Mouse (Mus musculus): Measurements from ENCODE around the gene Mrm3. TPM values are rescaled to one million over a fixed set of nuclear protein-coding genes. Genes with fewer than 3 reads are reported as not detected.

Gene Mrm3
- polyA plus RNA-seq, 1 experiment from 2014 or later: 17.1 TPM

DNA sequence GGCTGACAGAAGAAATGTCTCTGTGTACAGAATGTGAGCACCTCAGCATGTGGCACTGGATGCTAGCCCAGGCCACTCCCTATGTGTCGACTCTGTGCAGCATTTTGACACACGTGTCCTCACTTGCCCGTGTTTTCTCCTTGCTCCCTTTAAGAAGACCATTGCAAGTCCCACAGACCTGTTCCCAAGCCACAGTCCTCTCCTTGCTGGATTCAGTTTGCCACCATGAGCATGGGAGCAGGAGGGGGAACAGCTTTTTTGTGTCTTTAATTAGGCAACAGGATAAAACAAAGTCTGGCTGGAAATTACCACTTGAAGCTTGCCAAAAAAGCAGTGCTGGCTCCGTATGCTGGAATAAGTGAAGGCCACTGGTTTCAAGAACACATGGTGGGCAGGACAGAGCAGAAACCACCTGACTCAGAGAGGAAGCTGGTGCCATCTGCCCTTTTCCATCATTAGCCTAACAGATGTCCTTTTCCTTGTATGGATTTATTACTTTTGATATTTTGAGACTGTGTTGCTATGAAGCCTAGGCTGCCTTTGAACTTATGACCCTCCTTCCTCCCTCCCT, 12.0 kb downstream of the Mrm3 start:
- WGBS: 71% methylated on average over 4 of the region's 4 CpGs
- Histone ChIP-seq H3K9me3 (no peaks in the 10 kb centered on the region), H3K36me3 (peaks cover 18% of the 10 kb centered on the region; the same call in 1 of the 2 replicates), H3K4me3 (no peak overlapping the region), H3K4me2 (replicated peaks) (no peak overlapping the region), H3K9ac (no peak overlapping the region), H3K27ac (no peak overlapping the region), H3K4me1 (peaks cover 32% of the 10 kb centered on the region), H3K27me3 (replicated peaks) (no peaks in the 10 kb centered on the region)
- ATAC-seq (ENCODE audit: low FRiP score, low read depth): no peak

DNA sequence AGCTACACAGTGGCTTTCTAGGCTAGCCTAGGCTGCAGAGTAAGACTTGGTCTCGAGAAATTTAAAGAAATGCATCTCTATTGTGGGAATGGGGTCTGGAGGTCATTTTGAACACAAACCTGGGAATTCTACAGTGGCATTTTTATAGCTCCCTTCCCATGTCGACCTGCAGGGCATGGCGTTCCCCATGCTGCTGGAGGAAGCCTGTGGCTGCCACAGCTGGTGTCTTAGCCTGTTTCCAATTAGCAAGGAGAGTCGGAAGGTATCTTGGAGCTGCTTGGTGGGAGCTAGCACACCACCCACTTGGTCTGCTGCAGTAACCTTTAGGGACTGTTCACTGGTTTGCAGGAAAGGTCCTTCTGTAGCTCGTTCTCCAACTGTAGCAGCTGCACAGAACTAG, 12.6 kb downstream of the Mrm3 start:
- H3K9me3 ChIP-seq: no peaks in the 10 kb centered on the region
- H3K4me1 ChIP-seq: peaks cover 39% of the 10 kb centered on the region
- H3K4me3 ChIP-seq: no peak overlapping the region
- WGBS: 29% methylated on average over 5 of the region's 5 CpGs
- ATAC-seq (ENCODE audit: low FRiP score, low read depth): no peak
- H3K4me2 ChIP-seq (replicated peaks): no peak overlapping the region
- H3K27ac ChIP-seq: peak overlapping the region; percentile 22; the same call in 1 of the 2 replicates
- H3K36me3 ChIP-seq: peaks cover 17% of the 10 kb centered on the region; the same call in 1 of the 2 replicates
- no peaks in the 10 kb centered on the region for H3K27me3 ChIP-seq (replicated peaks)
- no peak overlapping the region for H3K9ac ChIP-seq

DNA sequence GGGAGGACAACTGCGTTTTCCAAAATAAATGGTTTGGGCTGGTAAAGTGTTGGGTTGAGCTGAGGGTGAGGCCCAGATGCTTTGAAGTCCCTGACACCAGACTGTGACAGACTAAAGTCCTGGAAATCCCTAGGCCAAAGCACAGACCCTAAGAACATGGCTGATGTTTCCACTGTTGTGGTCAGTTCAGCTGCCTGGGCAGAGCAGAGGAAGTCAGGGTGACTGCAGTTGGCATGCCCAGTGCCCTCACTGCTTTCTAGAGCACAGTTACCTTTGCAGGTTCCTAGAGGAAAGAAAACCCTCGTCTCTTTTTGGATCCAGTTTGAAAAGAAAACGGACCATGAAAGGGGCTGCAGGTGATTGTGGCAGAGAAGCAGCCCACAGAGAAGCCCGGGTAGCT, 13.9 kb downstream of the Mrm3 start:
- no peak for ATAC-seq (ENCODE audit: low FRiP score, low read depth)
- peaks cover 51% of the 10 kb centered on the region for H3K4me1 ChIP-seq
- 79% methylated on average over 4 of the region's 4 CpGs for WGBS
- H3K9ac ChIP-seq: no peak overlapping the region
- no peaks in the 10 kb centered on the region for H3K27me3 ChIP-seq (replicated peaks)
- H3K4me3 ChIP-seq: no peak overlapping the region
- no peak overlapping the region for H3K4me2 ChIP-seq (replicated peaks)
- no peaks in the 10 kb centered on the region for H3K9me3 ChIP-seq
- no peak overlapping the region for H3K27ac ChIP-seq
- peaks cover 16% of the 10 kb centered on the region; the same call in 1 of the 2 replicates for H3K36me3 ChIP-seq

DNA sequence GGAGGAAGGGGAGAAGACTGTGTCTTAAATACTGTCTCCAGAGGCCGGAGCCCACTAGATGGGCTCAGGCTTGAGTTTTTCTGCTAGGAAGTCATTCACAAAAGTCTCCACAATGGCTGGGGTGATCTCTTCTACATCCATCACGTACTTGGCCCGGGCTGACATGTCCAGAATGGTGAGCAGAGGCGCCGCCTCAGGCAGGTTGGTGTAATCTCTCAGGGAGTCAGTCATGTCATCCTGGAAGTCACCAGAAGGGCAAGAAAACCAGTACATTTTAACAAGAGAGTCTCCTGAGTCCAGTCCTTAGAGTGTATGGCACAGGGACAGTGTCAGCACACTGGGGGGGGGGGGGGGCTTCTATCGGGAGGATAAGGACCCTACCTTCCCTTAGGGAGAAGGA, 15.0 kb downstream of the Mrm3 start:
- 75% methylated on average over 6 of the region's 6 CpGs for WGBS
- Histone ChIP-seq H3K9ac (no peak overlapping the region), H3K4me2 (replicated peaks) (no peak overlapping the region), H3K4me1 (peaks cover 61% of the 10 kb centered on the region), H3K36me3 (peaks cover 16% of the 10 kb centered on the region; the same call in 1 of the 2 replicates), H3K27me3 (replicated peaks) (no peaks in the 10 kb centered on the region), H3K27ac (no peak overlapping the region), H3K4me3 (no peak overlapping the region), H3K9me3 (no peaks in the 10 kb centered on the region)
- ATAC-seq (ENCODE audit: low FRiP score, low read depth): no peak

DNA sequence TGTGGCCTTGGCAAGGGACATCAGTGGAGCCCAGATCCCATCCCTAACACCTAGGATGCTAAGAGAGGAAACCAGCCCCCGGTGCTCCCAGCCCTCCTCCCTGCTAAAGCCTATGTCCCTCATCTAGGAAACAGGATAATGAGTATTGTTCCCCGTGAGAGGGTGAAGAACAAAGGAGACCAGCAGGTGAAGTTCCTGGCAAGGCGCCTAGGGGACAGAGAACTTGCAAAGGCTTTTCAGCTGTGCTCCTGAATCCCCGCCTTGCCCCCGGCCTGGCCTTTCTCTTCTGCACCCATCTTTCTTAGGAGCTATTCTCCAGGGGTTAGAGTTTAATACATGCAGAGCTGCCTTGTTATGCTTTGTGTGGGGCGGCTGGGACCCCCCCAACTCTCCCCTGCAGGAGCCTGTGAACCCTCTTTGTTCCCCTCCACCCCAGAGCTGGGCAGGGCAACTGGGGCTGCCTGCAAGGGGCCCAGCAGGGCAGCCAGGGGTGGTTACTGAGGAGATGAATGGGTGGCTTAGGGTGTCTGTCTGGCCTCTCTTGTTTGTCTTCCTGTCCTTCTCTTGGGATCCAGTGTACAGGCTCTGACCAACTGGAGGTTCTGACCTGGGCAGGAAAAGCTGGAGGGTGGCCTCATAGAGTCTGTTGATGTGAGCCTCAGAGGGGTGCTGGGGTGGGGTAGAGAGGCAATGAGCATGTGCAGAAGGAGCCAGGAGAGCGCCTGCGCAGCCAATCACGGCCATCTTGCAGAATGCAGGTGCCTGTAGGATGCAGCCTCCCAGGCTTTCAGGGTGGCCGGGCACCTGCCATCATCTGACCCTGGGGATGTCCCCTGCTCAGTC, 16.9 kb downstream of the Mrm3 start:
- Histone ChIP-seq H3K4me1 (peaks cover 54% of the 10 kb centered on the region), H3K27ac (peak overlapping the region; percentile 55), H3K27me3 (replicated peaks) (no peaks in the 10 kb centered on the region), H3K36me3 (peaks cover 12% of the 10 kb centered on the region; the same call in 1 of the 2 replicates), H3K4me2 (replicated peaks) (peak overlapping the region; percentile 10), H3K9me3 (no peaks in the 10 kb centered on the region), H3K9ac (no peak overlapping the region), H3K4me3 (no peak overlapping the region)
- no peak for ATAC-seq (ENCODE audit: low FRiP score, low read depth)
- WGBS: 42% methylated on average over 10 of the region's 10 CpGs

DNA sequence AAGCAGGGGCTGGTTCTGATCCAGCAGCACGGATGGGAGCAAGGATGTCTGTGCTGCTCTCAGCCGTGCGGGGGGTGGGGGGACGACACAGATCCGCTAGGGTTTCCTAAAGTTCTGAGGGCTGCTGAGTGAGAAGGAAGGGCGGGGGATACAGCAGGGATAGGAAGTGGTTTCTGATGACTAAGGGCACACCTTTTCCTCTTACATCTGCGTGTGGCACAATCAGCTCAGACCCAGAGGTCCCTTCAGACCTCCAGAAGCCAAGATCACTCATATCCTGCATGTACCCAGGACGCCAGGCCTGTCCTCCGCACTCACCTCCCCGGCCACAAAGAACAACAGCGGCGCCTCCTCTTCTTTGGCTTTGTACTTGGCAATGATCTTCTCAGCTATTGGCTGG, 17.7 kb downstream of the Mrm3 start:
- ATAC-seq (ENCODE audit: low FRiP score, low read depth): no peak
- no peak overlapping the region for H3K4me2 ChIP-seq (replicated peaks)
- 0 out of 2 replicates have a peak overlapping the region, but pooled peaks have one; percentile 55 for H3K27ac ChIP-seq
- no peaks in the 10 kb centered on the region for H3K27me3 ChIP-seq (replicated peaks)
- H3K36me3 ChIP-seq: peaks cover 12% of the 10 kb centered on the region; the same call in 1 of the 2 replicates
- H3K9ac ChIP-seq: no peak overlapping the region
- peaks cover 54% of the 10 kb centered on the region for H3K4me1 ChIP-seq
- no peaks in the 10 kb centered on the region for H3K9me3 ChIP-seq
- H3K4me3 ChIP-seq: no peak overlapping the region
- whole genome bisulfite sequencing: 76% methylated on average over 12 of the region's 12 CpGs

DNA sequence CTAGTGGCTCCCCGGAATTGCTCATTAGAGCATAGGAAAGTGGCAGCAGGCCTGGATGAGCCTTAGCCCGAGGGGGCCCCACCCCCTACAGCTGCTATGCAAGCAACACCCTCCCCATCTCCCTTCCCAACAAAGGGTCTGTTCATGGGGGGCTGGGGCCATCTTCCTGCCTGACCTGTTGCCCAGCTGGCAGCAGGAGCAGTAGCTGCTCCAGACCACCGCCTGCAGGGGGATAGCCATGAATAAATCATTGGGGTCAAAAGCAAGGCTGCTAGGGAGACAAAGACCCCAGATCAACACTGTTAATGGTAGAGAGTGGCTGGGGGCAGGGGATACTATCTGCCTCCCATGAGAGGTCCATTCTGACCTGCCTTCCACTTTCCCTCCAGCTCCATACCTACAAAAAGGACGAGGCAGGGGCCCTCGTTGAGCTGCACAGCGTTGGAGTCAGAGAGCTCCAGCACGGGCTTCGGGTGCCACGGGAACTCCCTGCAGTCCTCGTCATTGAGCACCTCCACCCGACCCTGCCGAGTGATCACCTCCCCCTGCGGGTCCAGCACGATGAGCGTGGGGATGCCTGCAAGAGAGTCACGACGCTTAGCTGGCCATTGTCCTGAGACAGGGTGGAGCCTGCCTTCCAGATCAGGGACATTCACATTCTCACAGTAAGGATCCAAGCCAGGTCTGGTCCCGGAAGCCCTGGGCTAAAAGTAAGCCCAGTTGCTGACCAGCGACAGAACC, 19.3 kb downstream of the Mrm3 start:
- 5% methylated on average over 19 of the region's 19 CpGs for WGBS

DNA sequence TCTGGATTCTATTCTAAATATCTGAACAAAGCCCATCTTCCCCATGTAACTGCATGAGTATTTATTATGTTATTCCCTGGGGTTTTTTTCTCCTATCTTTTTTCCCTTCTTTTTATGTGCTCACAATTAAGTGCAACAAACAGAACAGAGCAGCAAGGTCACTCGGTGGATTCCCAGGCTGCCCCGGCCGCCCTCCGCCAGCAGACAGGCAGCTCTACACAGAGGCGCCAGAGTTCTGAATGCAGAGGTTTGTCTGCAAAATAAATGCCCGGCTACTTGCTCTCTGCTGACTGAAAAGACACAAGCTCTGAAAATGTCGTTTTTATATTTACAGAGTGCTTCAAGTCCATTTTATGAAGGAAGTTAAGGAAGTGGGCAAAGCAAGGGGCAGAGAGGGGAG, 24.0 kb downstream of the Mrm3 start:
- Histone ChIP-seq H3K4me1 (peaks cover 43% of the 10 kb centered on the region), H3K27ac (peak overlapping the region; percentile 58), H3K9me3 (no peaks in the 10 kb centered on the region), H3K27me3 (replicated peaks) (no peaks in the 10 kb centered on the region), H3K4me2 (replicated peaks) (peak overlapping the region; percentile 16; the same call in 1 of the 2 replicates), H3K36me3 (peaks cover 23% of the 10 kb centered on the region), H3K9ac (peak overlapping the region; percentile 3; the same call in 1 of the 2 replicates), H3K4me3 (no peak overlapping the region)
- ATAC-seq (ENCODE audit: low FRiP score, low read depth): 0 out of 2 replicates have a peak, but pooled peaks have one; percentile 8
- WGBS: 26% methylated on average over 7 of the region's 7 CpGs

More for the DNA sequence above, 19.3 kb downstream of the Mrm3 start:
- H3K9me3 ChIP-seq: no peaks in the 10 kb centered on the region
- peak overlapping the region; percentile 45 for H3K4me2 ChIP-seq (replicated peaks)
- peaks cover 65% of the 10 kb centered on the region for H3K4me1 ChIP-seq
- H3K27me3 ChIP-seq (replicated peaks): no peaks in the 10 kb centered on the region
- ATAC-seq (ENCODE audit: low FRiP score, low read depth): peak; percentile 54
- H3K27ac ChIP-seq: peak overlapping the region; percentile 67
- H3K36me3 ChIP-seq: peaks cover 12% of the 10 kb centered on the region
- no peak overlapping the region for H3K4me3 ChIP-seq
- peak overlapping the region; percentile 36; the same call in 1 of the 2 replicates for H3K9ac ChIP-seq

DNA sequence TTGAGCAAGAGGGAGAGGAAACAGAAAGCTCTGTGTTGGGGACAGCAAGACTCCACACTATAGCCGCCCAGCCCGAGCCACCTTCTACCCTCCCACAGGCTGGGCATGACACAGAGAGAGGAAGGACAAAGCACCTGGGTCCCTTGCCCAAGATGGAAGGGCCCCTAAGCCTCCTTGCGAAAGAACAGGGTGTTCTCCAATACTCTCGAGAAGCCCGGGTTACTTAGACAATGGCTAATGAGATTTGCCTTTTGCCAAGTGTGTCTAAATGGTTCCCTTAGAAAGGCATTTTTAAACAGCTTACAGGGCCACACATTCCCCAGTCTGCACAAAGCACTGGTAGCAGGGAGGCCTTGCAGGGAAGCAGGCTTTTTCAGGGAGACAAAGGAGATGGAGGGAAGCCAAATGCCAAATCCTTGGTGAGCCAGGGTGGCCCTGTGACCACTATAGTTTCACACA, 24.5 kb downstream of the Mrm3 start:
- Histone ChIP-seq H3K27me3 (replicated peaks) (no peaks in the 10 kb centered on the region), H3K4me2 (replicated peaks) (peak overlapping the region; percentile 16; the same call in 1 of the 2 replicates), H3K9me3 (no peaks in the 10 kb centered on the region), H3K4me1 (peaks cover 38% of the 10 kb centered on the region), H3K36me3 (peaks cover 23% of the 10 kb centered on the region), H3K27ac (peak overlapping the region; percentile 58), H3K4me3 (no peak overlapping the region), H3K9ac (peak overlapping the region; percentile 3; the same call in 1 of the 2 replicates)
- 22% methylated on average over 5 of the region's 5 CpGs for WGBS
- peak; percentile 59; the same call in 1 of the 2 replicates for ATAC-seq (ENCODE audit: low FRiP score, low read depth)

DNA sequence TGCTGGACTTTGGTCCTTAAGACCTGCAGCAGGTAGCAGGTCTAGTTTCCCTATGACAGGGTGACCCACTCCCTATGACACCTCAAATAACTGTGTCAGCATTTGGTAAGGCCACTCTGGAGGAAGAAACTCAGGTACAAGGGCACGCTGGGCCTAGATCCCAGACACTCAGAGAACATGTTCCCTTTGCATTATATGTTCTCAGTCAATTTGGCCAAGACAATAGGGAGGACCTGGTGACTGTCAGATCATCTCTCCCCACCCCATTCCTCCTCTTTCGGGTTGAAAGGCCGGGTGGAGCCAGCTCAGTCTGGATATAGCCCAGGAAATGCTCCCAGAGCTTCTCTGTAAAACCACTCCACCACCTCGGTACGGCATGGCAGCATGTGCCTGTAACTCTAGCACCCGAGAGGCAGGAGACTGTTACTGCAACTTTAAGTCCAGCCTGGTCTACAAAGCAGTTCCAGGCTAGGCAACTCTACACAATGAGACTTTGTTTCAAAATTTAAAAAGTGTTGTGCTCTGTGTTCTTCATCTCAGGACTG, 25.1 kb downstream of the Mrm3 start:
- no peak overlapping the region for H3K4me3 ChIP-seq
- H3K4me2 ChIP-seq (replicated peaks): no peak overlapping the region
- peaks cover 33% of the 10 kb centered on the region for H3K4me1 ChIP-seq
- H3K9me3 ChIP-seq: no peaks in the 10 kb centered on the region
- no peaks in the 10 kb centered on the region for H3K27me3 ChIP-seq (replicated peaks)
- peak overlapping the region; percentile 3; the same call in 1 of the 2 replicates for H3K9ac ChIP-seq
- ATAC-seq (ENCODE audit: low FRiP score, low read depth): no peak
- 73% methylated on average over 6 of the region's 6 CpGs for WGBS
- peak overlapping the region; percentile 58 for H3K27ac ChIP-seq
- H3K36me3 ChIP-seq: peaks cover 25% of the 10 kb centered on the region

DNA sequence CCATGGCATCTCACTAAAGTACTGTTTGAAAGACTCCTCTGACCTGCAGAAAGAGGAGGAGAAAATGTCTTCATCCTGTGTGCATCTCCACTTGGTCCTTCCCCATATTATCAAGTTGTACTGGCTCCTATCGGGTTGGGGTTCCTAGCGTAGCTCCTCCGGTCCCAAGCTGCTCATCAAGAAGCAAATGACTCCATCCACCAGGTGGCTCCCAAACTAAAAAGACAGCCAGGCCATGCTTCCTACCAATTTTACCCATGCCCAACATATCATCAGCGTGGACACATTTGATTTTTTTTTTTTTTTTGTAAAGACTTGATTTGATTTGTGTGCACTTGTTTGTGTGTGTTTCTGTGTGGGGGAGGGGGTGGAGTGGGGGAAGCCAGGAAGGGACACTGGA, 28.9 kb downstream of the Mrm3 start:
- Histone ChIP-seq H3K27me3 (replicated peaks) (no peaks in the 10 kb centered on the region), H3K4me3 (no peak overlapping the region), H3K9me3 (no peaks in the 10 kb centered on the region), H3K27ac (no peak overlapping the region), H3K4me1 (peaks cover 15% of the 10 kb centered on the region), H3K9ac (no peak overlapping the region), H3K36me3 (peaks cover 38% of the 10 kb centered on the region), H3K4me2 (replicated peaks) (no peak overlapping the region)
- no peak for ATAC-seq (ENCODE audit: low FRiP score, low read depth)
- 88% methylated on average over 4 of the region's 4 CpGs for WGBS
